Mouse (Mus musculus): Measurements from ENCODE around the gene Zfp992. TPM values are rescaled to one million over a fixed set of nuclear protein-coding genes. Genes with fewer than 3 reads are reported as not detected.
"Not testable (repeated sequence)": the region's sequence is repeated elsewhere in the genome, so short reads cannot be mapped to it uniquely, and the experiment has no call there.

Gene Zfp992
- 3.3 and 4.0 TPM in 2 replicates for polyA plus RNA-seq (2014; fragmentation: Nextera tagmentation; extraction: Ambion mirVana)

DNA sequence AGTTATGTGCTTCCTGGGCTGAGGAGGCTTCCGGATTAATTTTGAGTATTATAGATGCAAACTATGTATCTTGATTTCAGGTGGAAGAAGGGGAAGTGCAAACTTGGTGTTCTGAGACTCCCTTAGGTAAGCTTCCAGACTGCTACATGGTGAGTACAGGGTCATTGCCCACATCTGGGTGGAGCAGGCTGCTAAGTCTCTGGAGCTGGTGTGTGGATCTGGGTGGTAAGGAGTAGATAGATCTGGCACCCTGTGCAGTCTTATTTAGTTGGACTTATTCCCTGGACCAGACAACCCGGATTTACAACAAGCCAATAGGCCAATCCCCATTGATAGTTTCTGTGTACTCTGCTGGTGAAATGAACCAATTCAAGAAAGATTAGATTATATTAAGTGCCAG lies at the start of gene Zfp992:
Zfp992 (plus strand) TSS at position 74 of the 400 bp plus-strand sequence.
- H3K27me3 ChIP-seq (ENCODE audit: control insufficient read depth, insufficient read depth, low read length); H3K4me1 ChIP-seq (replicated peaks; ENCODE audit: control insufficient read depth, insufficient read depth, low read length); H3K9ac ChIP-seq (ENCODE audit: low read length); H3K4me3 ChIP-seq (ENCODE audit: low read depth, low read length); H3K36me3 ChIP-seq (ENCODE audit: control insufficient read depth, insufficient read depth, low read length); H3K4me2 ChIP-seq (ENCODE audit: low read depth, low read length, severe bottlenecking); H3K27ac ChIP-seq (ENCODE audit: low read depth, low read length): not testable (repeated sequence)
- H3K9me3 ChIP-seq (ENCODE audit: control insufficient read depth, low read length), result peaks cover 24% of the 10 kb centered on the region
- DNase-seq (ENCODE audit: low spot score), result peak; percentile 34
- 94% methylated on average over 2 of the region's 2 CpGs for WGBS
- peak; percentile 40 for ATAC-seq (replicated peaks; ENCODE audit: low FRiP score)

DNA sequence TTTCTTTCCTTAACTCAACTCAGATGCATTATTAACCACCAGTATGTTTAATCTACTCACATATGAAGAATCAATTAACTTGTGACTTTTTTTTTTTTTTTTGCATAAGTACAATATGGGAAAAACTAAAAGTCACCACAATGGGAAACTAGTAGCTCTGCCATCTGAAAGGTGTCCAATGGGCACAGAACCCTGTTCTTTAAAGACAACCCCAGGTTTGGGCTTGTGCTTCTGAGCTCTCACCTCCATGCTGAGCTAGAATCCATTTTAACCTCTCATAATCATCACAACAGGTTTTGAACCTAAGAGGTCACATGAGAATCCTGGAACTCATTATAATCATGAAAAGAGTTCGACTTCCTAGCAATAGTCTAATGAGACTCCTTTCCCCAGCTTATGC lies 19.4 kb upstream of the Zfp992 start:
- H3K9ac ChIP-seq (ENCODE audit: low read length); H3K9me3 ChIP-seq (ENCODE audit: control insufficient read depth, low read length); ATAC-seq (replicated peaks; ENCODE audit: low FRiP score); H3K27ac ChIP-seq (ENCODE audit: low read depth, low read length); H3K4me3 ChIP-seq (ENCODE audit: low read depth, low read length); H3K4me2 ChIP-seq (ENCODE audit: low read depth, low read length, severe bottlenecking); H3K36me3 ChIP-seq (ENCODE audit: control insufficient read depth, insufficient read depth, low read length); H3K27me3 ChIP-seq (ENCODE audit: control insufficient read depth, insufficient read depth, low read length); DNase-seq (ENCODE audit: low spot score); H3K4me1 ChIP-seq (replicated peaks; ENCODE audit: control insufficient read depth, insufficient read depth, low read length): not testable (repeated sequence)
- 0% methylated on average over 1 of the region's 1 CpGs for WGBS

DNA sequence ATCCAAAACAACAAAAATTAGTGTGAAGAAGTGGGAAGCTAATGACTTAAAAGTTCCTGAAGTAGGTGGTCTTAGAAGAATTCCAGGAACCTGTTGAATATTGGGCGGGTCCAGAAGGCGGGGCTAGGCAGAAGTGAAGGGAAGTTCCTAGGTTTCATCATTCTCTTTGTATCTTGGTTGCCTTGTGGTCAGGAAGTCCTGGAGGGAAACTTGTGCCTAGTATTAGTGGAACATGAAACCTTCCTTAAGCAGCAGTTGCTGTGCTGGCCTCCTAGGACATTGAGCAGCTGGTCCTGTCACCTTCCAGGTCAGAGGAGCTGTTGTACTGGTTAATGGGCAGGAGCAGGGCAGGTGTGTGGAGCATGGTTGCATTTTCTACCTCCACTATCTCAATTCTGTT lies 17.9 kb upstream of the Zfp992 start:
- not testable (repeated sequence) for H3K27ac ChIP-seq (ENCODE audit: low read depth, low read length); H3K4me2 ChIP-seq (ENCODE audit: low read depth, low read length, severe bottlenecking); ATAC-seq (replicated peaks; ENCODE audit: low FRiP score); H3K4me1 ChIP-seq (replicated peaks; ENCODE audit: control insufficient read depth, insufficient read depth, low read length); H3K4me3 ChIP-seq (ENCODE audit: low read depth, low read length); H3K27me3 ChIP-seq (ENCODE audit: control insufficient read depth, insufficient read depth, low read length); H3K36me3 ChIP-seq (ENCODE audit: control insufficient read depth, insufficient read depth, low read length); H3K9ac ChIP-seq (ENCODE audit: low read length)
- H3K9me3 ChIP-seq (ENCODE audit: control insufficient read depth, low read length), result peaks cover 13% of the 10 kb centered on the region; the same call in 1 of the 2 replicates
- peak; percentile 24 for DNase-seq (ENCODE audit: low spot score)
- 87% methylated on average over 2 of the region's 2 CpGs for WGBS

DNA sequence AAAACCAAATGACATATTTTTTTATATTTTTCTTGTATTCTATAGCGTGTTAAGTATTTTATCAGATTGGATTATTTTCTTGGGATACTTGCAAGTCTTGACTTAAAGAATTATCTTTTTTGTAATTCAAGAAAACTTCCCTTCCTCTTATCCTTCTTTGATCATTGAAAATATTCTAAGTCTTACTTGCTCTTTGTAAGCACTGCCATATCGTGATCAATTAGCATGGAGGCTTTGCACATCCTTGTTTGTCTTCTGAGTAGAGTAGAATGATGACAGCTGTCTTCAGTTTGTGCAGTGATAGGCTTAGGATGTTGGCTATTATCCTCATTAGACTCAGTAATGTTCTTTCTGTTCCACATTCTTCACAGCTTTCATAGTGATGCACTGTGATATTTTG lies 13.3 kb upstream of the Zfp992 start:
- WGBS, result 85% methylated on average over 2 of the region's 2 CpGs
- not testable (repeated sequence) for H3K27me3 ChIP-seq (ENCODE audit: control insufficient read depth, insufficient read depth, low read length); H3K4me3 ChIP-seq (ENCODE audit: low read depth, low read length); DNase-seq (ENCODE audit: low spot score); H3K4me1 ChIP-seq (replicated peaks; ENCODE audit: control insufficient read depth, insufficient read depth, low read length); H3K27ac ChIP-seq (ENCODE audit: low read depth, low read length); H3K9ac ChIP-seq (ENCODE audit: low read length); ATAC-seq (replicated peaks; ENCODE audit: low FRiP score); H3K9me3 ChIP-seq (ENCODE audit: control insufficient read depth, low read length); H3K36me3 ChIP-seq (ENCODE audit: control insufficient read depth, insufficient read depth, low read length); H3K4me2 ChIP-seq (ENCODE audit: low read depth, low read length, severe bottlenecking)

DNA sequence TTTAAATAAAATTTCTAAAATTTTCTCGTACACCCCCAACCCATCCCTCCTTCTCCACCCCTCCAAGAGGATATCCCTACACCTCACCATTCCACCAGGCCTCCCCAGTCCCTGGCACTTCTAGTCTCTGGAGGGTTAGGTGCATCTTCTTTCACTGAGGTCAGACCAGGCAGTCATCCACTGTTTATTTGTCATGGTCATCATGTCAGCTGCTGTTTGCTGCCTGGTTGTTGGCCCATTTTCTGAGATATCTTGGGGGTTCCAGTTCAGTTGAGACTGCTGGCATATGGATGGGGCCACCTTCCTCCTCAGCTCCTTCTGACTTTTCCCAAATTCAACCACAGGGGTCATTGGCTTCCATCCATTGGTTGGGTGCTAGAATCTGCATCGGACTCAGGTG lies 11.6 kb upstream of the Zfp992 start:
- DNase-seq (ENCODE audit: low spot score), result peak; percentile 4
- H3K4me3 ChIP-seq (ENCODE audit: low read depth, low read length); ATAC-seq (replicated peaks; ENCODE audit: low FRiP score); H3K4me1 ChIP-seq (replicated peaks; ENCODE audit: control insufficient read depth, insufficient read depth, low read length); H3K27ac ChIP-seq (ENCODE audit: low read depth, low read length); H3K9me3 ChIP-seq (ENCODE audit: control insufficient read depth, low read length); H3K27me3 ChIP-seq (ENCODE audit: control insufficient read depth, insufficient read depth, low read length); H3K9ac ChIP-seq (ENCODE audit: low read length); H3K36me3 ChIP-seq (ENCODE audit: control insufficient read depth, insufficient read depth, low read length); H3K4me2 ChIP-seq (ENCODE audit: low read depth, low read length, severe bottlenecking): not testable (repeated sequence)
- 92% methylated on average over 1 of the region's 2 CpGs for WGBS

DNA sequence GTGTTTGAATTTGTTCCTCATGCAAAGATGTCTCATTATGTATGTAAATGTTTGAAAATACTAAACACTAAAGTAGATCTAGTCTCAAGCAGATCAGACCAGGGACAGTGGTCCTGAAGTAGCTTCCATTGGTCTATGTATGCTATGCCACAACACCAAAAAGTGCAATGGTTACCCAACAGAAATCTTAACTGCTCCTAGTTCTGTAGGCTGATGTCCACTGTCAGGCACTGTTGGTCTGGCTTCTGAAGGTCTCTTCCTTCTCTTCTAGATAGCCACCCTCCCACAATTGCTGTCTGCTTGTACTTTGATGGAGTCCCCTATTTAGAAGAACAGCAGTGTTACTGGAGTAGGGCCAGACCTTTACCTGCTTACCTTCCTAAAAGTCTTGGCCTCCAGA lies 4.5 kb upstream of the Zfp992 start:
- not testable (repeated sequence) for H3K27ac ChIP-seq (ENCODE audit: low read depth, low read length); H3K27me3 ChIP-seq (ENCODE audit: control insufficient read depth, insufficient read depth, low read length); H3K4me3 ChIP-seq (ENCODE audit: low read depth, low read length); H3K4me1 ChIP-seq (replicated peaks; ENCODE audit: control insufficient read depth, insufficient read depth, low read length); ATAC-seq (replicated peaks; ENCODE audit: low FRiP score); H3K9ac ChIP-seq (ENCODE audit: low read length); H3K4me2 ChIP-seq (ENCODE audit: low read depth, low read length, severe bottlenecking); H3K36me3 ChIP-seq (ENCODE audit: control insufficient read depth, insufficient read depth, low read length)
- H3K9me3 ChIP-seq (ENCODE audit: control insufficient read depth, low read length), result peaks cover 20% of the 10 kb centered on the region
- peak; percentile 28 for DNase-seq (ENCODE audit: low spot score)

DNA sequence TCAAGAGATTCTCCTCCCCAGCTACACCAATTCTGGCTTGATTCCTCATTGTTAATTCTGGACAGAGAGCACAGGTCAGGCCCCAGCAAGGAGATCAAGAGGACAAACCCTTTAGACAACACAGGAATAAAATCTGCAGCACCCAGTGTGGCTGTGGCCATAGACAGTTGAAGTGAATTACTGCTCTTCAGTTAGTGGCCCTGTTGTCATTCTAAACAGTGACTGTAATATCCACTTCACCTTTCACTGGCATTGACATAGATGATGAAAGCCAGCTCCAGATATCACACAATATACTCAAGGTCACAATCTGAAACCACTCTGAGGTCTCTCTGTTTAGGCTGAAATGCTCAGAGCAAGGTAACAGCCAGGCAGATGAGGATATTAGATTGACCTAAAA lies 3.7 kb upstream of the Zfp992 start:
- peaks cover 20% of the 10 kb centered on the region for H3K9me3 ChIP-seq (ENCODE audit: control insufficient read depth, low read length)
- not testable (repeated sequence) for ATAC-seq (replicated peaks; ENCODE audit: low FRiP score)

DNA sequence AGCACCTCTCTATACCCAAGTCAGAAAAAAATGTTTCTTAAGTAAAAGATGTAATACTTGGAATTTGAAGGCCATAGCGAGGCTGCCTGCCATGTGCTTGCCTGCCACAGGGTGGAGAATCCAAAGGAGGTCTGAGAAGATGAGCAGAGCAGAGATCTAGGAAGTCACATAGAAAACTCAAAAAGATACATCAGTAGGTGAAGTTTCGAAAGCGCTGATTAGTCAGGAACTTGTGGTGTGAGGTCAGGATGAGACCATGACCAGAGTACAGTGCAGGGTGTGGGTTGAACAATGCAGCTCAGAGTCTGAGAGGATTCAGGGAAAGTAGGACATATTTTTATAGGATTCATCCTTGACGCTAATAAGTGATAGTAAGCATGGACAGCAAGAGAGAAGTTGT lies 2.7 kb upstream of the Zfp992 start:
- WGBS, result 82% methylated on average over 4 of the region's 4 CpGs
- H3K4me3 ChIP-seq (ENCODE audit: low read depth, low read length); H3K9ac ChIP-seq (ENCODE audit: low read length); H3K4me1 ChIP-seq (replicated peaks; ENCODE audit: control insufficient read depth, insufficient read depth, low read length); ATAC-seq (replicated peaks; ENCODE audit: low FRiP score); H3K27ac ChIP-seq (ENCODE audit: low read depth, low read length); H3K27me3 ChIP-seq (ENCODE audit: control insufficient read depth, insufficient read depth, low read length); H3K4me2 ChIP-seq (ENCODE audit: low read depth, low read length, severe bottlenecking); H3K36me3 ChIP-seq (ENCODE audit: control insufficient read depth, insufficient read depth, low read length): not testable (repeated sequence)
- peaks cover 20% of the 10 kb centered on the region for H3K9me3 ChIP-seq (ENCODE audit: control insufficient read depth, low read length)
- DNase-seq (ENCODE audit: low spot score), result peak; percentile 44

More for the DNA sequence above, 3.7 kb upstream of the Zfp992 start:
- not testable (repeated sequence) for H3K9ac ChIP-seq (ENCODE audit: low read length); H3K4me2 ChIP-seq (ENCODE audit: low read depth, low read length, severe bottlenecking); H3K4me1 ChIP-seq (replicated peaks; ENCODE audit: control insufficient read depth, insufficient read depth, low read length); H3K4me3 ChIP-seq (ENCODE audit: low read depth, low read length); H3K27me3 ChIP-seq (ENCODE audit: control insufficient read depth, insufficient read depth, low read length); H3K36me3 ChIP-seq (ENCODE audit: control insufficient read depth, insufficient read depth, low read length); H3K27ac ChIP-seq (ENCODE audit: low read depth, low read length)
- peak; percentile 31 for DNase-seq (ENCODE audit: low spot score)

DNA sequence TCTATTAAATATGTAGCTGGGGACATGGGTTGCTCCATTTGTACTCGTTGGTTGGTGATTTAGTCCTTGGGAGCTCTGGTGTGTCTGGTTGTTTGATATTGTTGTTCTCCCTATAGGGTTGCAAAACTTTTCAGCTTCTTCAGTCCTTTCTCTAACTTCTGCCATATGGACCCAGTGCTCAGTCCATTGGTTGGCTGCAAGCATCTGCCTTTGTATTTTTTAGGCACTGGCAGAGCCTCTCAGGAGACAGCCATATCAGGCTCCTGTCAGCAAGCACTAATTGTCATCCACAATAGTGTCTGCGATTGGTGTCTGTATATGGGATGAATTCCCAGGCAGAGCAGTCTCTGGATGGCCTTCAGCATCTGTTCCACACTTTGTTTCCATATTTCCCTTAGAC lies 1.8 kb upstream of the Zfp992 start:
- not testable (repeated sequence) for H3K27me3 ChIP-seq (ENCODE audit: control insufficient read depth, insufficient read depth, low read length); H3K27ac ChIP-seq (ENCODE audit: low read depth, low read length); H3K4me1 ChIP-seq (replicated peaks; ENCODE audit: control insufficient read depth, insufficient read depth, low read length); H3K36me3 ChIP-seq (ENCODE audit: control insufficient read depth, insufficient read depth, low read length); H3K4me2 ChIP-seq (ENCODE audit: low read depth, low read length, severe bottlenecking); H3K9ac ChIP-seq (ENCODE audit: low read length); H3K4me3 ChIP-seq (ENCODE audit: low read depth, low read length); ATAC-seq (replicated peaks; ENCODE audit: low FRiP score)
- peak; percentile 32 for DNase-seq (ENCODE audit: low spot score)
- 89% methylated on average over 2 of the region's 2 CpGs for WGBS
- peaks cover 20% of the 10 kb centered on the region for H3K9me3 ChIP-seq (ENCODE audit: control insufficient read depth, low read length)
